Mouse (Mus musculus): ENCODE measurements around the gene Gm49416. TPM values are rescaled to one million over a fixed set of nuclear protein-coding genes. Genes with fewer than 3 reads are reported as not detected.
"Not testable (repeated sequence)": the region's sequence is repeated elsewhere in the genome, so short reads cannot be mapped to it uniquely, and the experiment has no call there.

The Gm49416 gene
- total RNA-seq, 2 experiments from 2014 or later = 1.6 to 2.2 TPM

DNA sequence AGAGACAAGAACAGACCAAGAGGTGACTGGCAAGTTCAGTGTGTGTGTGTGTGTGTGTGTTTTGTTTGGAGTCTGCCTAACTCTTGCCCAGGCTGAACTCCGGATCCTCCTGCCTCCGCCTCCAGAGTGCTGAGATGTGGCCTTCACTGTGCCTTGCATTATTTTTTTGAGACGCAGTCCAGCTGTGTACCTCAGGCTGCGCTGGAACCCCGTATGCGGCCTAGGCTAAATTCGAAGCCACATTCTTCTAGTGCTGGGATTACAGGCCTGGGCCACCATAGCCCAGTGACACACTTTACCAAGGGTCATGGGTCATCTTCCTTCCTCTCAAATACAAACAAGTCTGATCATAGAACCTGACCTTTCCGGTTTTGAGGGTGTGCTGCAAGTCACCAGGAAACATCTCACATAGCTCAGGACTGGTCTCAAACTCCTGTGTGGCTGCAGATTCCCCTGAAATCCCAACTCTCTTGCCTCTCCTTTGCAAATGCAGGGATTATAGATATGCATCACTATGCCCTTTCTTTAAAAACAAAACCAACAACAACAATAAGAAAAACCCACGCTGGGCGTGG is 16.4 kb upstream of the Gm49416 start:
- no peak for DNase-seq (ENCODE audit: extremely low spot score in 1 of 2, low spot score in 1 of 2)

DNA sequence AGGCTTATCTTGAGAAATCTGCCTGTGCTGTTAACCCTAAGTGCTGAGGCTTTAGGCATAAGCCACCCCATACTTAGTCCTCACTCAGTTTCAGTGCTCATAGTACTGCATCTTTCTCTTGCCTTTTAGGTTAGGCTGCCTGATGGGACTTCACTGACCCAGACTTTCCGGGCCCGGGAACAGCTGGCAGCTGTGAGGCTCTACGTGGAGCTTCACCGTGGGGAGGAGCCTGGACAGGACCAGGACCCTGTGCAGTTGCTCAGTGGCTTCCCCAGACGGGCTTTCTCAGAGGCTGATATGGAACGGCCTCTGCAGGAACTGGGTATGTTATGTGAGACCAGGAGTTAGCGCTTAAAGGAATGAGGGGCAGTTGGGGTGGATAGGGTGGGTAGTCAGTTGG is 13.7 kb upstream of the Gm49416 start:
- no peak for DNase-seq (ENCODE audit: extremely low spot score in 1 of 2, low spot score in 1 of 2)

DNA sequence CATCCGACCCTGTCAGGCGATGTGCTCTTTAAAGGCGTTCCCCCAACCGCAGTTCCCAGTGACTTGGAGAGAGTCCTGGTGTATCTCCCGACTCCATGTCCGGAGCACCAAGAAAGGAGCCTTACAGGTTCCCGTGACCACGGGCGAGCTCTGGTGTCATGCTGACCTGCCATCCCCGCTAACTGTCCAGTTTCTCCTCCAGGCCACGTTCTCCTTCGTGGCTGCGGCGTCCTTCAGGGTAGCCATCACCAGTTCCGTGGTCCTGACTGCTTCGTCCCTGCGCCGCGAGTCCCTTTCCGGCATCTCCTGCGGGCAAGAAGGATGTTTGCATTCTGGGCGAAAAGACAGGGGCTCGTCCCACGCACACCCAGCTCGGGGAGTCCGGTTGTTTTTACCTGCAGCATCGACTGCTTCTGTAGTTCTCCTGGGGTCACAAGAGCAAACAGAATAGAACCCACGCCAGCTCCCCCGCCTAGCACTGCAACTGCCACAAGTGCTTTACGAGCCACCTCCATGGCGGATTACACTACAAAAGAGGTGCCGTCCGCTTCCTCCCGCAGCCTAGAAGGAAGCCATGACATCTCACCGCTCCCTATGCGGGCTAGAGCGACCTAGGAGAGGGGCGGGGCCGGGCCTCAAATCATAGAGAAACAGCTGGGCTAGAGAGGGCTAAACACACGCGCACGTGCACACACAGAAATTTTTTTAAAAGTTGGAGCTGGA is 8.3 kb upstream of the Gm49416 start, which contains the start of gene Uqcc3:
Gene Uqcc3, minus strand, starts transcription at position 613 of the 723 bp plus-strand sequence.
- peak; percentile 78 for DNase-seq (ENCODE audit: extremely low spot score in 1 of 2, low spot score in 1 of 2)

DNA sequence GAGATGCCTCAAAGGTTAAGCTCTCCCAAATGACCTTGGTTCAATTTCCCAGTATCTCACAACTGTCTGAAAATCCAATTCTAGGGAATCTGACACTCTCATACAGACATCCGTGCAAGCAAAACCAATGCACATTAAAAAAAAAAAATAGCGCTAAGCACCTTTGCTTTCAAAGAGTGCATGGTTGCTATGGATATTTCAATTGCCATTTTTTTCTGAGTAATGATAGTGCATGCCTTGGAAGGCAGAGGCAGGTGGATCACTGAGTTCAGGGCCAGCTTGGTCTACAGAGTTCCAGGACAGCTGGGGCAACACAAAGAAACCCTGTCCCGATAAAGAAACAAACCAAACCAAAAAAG is 7.7 kb upstream of the Gm49416 start:
- no peak for DNase-seq (ENCODE audit: extremely low spot score in 1 of 2, low spot score in 1 of 2)

DNA sequence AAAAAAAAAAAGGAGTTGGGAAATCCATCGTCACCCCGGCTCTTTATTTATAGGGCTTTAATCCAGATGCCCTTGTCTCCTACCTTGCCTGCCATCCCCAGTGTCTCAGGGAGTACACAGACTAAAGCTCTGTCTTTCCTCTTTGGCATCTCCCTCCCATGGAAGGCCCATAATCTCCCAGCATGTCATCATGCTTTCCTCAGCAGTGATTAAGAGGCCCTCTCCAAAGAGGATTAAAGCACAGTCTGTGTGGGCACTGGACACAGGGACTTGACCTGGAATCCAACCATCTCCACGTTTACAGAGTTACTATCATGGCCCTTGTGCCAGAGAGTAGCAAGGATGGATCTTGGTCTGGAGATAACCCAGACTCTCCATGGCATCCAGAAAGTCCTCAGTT is 5.1 kb upstream of the Gm49416 start, which contains the start of the genes Lbhd1 and Gm49403:
Gene Lbhd1, plus strand, starts transcription at position 117 of the 400 bp plus-strand sequence.
Gene Gm49403, plus strand, starts transcription at position 315 of the 400 bp plus-strand sequence.
- no peak for DNase-seq (ENCODE audit: extremely low spot score in 1 of 2, low spot score in 1 of 2)

DNA sequence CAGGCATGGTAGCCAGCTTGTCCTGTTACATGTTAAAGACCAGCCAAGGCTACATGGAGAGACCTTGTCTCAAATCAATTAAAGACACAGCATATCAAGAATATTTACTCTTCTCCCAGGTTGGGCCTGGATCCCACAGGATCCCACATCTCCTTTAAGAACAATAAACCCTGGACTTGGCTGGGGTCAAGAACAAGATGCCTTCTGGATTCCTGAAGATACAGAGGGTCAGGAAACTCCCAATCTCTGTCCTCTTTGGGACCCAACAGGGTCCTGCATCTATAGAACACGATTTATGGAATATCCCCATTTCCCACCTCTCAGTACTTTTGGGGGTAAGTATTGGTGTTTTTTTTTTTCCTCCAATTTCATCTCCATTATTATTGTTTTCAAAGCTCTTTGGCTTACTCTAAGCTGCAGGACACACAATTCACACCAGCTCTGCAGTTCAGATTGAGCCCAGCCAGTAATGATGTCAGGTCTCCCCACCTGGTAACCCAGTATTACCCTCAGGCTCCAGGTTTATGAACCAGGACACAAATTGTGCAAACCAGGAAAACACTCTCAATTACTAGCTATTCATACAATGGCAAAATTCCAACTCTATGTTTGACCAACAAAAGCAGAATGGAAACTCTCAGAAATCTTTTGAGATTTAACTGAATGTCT is 1.7 kb upstream of the Gm49416 start:
- DNase-seq (ENCODE audit: extremely low spot score in 1 of 2, low spot score in 1 of 2) = no peak

DNA sequence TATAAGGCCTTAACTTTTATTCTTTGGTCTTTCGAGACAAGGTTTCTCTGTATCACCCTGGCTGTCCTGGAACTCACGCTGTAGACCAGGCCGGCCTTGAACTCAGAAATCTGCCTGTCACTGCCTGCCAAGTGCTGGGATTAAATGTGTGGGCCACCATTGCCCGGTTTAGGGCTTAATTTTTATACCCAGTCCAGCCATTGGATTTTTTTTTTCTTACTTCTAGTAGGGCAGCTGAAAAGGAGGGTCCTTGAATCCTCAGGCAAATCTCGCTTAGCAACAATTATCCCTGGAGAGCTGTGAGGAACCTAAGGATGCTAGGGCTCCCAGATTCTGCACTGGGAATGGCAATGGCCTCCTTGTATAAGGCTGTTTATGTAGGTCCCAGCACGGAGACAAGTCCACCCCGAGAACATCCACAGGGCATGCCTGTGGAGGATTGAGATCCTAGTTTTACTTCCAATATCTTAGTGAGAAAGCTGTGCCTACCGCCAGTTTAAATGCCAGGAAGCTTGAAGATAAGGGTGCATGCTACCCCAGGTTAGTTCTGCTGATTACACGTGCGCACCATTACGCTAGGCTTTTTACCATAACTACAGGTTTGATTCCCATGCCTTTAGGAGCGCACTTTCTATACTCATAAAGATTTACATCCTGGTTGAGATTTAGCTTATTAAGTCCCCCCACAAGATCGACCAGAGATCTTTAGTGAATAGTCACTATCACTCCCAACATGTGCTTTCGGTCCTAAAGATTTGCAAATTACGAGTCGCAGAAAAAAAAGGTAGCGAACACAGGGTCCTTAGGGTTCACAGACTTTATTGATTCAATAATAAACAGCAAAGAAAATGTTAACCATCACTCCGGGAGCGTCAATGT is 902 bp upstream of the Gm49416 start:
- no peak for DNase-seq (ENCODE audit: extremely low spot score in 1 of 2, low spot score in 1 of 2)

DNA sequence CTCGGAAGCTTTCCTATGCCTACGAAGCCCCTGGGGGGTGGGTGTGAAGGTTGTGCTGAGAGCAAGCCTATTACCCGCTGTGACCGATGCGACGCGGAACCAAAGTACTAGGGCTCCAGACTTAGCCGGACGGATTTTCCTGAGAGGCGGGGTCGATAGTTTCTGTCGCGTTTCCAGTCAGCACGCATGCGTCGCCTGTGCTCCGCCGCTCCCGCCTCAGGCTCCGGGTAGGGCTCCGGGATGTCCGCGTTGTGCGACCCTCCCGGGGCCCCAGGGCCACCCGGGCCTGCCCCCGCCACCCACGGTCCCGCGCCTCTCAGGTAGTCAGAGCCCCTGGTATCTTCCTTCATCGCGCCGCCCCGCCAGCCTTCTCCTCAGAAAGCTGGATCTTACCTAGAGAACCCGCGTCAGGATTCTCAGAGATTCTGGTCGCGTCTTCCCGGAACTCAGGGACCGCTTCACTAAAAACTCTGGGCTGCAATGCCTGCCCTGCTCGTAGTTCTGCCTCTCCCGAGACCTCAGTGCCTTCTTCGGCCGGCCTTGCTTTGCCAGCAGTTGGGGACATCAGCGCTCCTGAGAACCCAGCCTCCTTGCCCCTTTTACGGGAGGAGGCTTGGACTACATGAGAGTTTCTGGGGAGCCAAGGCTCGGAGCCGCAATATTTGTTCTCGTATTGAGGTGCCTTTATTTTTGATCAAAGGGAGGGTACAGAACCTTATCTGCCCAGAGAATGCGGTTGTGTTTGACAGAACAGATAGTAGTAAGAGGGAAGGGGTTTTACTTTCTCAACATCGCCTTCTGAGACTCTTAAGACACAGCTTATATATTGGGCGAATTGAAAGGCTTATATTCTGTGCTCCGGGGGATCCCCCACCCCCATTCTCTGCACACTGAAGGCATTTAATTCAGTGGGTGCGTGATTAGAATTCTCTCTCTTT is 4.4 kb downstream of the Gm49416 start, which contains the start of gene Ints5:
Gene Ints5, plus strand, starts transcription at position 177 of the 938 bp plus-strand sequence.
- peak; percentile 79 to 87 for DNase-seq (ENCODE audit: extremely low spot score in 1 of 2, low spot score in 1 of 2)

DNA sequence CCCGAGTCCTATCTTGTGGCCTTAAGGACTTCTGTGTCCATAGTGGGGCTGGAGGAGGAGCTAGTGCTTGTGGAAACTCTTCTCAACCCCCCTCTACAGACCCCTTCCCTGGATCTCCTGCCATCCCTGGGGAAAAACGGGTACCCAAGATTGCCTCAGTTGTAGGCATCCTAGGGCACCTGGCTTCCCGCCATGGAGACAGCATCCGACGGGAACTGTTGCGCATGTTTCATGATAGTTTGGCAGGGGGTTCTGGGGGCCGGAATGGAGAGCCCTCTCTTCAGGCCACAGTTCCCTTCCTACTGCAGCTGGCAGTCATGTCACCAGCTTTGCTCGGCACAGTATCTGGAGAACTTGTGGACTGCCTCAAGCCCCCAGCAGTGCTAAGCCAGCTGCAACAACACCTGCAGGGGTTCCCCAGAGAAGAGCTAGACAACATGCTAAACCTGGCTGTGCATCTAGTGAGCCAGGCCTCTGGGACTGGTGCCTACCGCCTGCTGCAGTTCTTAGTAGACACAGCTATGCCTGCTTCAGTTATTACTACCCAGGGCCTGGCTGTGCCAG is 6.8 kb downstream of the Gm49416 start:
- no peak for DNase-seq (ENCODE audit: extremely low spot score in 1 of 2, low spot score in 1 of 2)

DNA sequence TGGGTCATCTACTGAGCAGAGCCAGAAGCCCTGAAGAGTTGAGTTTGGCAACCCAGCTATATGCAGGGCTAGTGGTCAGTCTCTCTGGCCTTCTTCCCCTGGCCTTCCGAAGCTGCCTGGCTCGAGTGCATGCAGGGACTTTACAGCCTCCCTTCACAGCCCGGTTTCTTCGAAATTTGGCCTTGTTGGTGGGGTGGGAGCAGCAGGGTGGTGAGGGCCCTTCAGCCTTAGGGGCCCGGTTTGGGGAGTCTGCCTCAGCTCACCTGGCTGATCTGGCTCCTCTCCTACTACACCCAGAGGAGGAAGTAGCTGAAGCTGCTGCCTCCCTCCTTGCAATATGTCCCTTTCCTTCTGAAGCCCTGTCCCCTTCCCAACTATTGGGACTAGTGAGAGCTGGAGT is 7.5 kb downstream of the Gm49416 start:
- not testable (repeated sequence) for DNase-seq (ENCODE audit: extremely low spot score in 1 of 2, low spot score in 1 of 2)

DNA sequence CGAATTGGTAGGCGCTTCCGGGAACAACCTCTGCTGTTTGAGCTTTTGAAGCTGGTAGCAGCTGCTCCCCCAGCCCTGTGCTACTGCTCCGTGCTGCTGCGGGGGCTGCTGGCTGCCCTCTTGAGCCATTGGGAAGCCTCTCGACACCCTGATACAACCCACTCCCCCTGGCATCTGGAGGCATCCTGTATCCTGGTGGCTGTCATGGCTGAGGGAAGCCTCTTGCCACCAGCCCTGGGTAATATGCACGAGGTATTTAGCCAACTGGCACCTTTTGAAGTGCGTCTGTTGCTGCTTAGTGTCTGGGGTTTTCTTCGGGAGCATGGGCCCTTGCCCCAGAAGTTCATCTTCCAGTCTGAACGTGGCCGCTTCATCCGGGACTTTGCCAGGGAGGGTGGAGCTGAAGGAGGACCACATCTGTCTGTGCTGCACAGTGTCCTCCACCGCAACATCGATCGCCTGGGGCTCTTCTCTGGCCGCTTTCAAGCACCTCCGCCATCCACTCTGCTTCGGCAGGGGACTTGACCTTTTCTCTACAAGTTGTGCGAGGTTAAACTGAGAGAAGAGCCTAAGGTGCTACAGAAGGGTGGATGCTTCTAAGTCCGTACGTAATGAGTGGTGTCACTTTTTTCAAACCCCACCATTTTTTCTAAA is 8.6 kb downstream of the Gm49416 start:
- DNase-seq (ENCODE audit: extremely low spot score in 1 of 2, low spot score in 1 of 2) = not testable (repeated sequence)

DNA sequence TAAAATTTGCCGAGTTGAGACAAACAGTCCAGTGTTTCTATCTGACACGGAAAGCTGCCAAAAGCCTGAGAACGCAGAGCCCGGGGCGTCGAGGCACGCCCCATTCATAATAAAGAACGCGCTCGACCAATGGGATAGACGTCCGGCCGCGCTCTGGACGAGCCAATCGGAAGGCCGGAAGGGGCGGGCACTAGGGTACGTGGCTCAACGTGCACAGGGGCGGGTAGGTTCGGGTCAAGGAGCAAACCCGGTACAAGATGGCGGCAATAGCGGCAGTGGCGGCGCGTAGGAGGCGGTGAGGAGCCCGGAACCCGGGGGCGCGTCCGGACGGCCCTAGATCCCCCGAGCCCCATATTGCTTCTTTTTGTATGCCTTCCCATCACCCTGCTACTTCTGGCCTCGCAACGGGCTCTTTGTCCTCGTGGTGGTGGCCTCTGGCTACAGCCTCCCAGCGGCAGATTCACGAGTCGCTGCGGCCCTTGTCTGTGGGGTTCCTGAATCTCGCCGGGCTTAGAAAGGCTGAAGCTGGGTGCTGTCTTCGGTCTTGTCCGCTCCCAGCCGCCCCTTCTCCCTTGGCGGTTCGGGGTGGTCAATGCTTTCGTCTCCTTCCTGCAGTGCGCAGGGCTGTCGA is 9.3 kb downstream of the Gm49416 start, which contains the start of gene Ganab:
Gene Ganab, plus strand, starts transcription at position 207 of the 631 bp plus-strand sequence.
- peak; percentile 86 to 87 for DNase-seq (ENCODE audit: extremely low spot score in 1 of 2, low spot score in 1 of 2)

DNA sequence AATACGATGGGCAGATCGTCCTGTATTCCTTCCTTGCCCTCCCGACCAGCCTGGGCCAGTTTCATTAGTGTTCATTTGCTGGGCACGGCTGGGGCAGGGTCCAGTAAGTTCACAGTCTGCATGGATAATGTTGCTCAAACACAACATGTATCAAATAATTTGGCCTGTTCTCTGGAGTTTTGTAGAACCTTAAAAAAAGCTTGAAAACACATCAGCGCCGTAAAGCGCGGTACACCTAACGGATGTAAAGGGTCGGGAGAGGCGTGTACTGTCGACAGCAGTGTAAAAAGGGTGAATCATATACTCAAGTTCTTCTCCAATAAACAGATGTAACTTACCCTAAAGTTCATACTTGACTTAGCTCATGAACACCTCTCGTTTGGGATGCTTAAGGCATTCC is 9.8 kb downstream of the Gm49416 start:
- DNase-seq (ENCODE audit: extremely low spot score in 1 of 2, low spot score in 1 of 2) = no peak

DNA sequence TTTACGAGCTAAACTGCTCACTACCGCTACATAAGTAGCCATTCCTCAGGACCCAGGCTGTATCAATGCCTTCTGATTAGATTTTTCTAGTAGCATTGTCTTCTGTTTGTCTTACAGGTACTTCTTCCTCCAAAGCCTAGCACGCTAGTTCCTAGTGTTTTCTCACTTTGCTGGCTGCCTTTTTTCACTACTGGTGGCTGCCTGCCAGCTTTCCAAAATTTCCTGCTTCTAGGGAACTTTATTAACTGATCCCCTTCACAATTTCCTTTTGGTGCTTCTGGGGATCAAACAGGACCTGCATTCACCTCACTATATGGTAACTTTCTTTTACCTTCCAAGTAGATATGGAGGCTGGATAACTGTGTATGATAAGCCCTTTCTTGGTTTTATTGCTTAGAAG is 10.4 kb downstream of the Gm49416 start:
- no peak for DNase-seq (ENCODE audit: extremely low spot score in 1 of 2, low spot score in 1 of 2)

DNA sequence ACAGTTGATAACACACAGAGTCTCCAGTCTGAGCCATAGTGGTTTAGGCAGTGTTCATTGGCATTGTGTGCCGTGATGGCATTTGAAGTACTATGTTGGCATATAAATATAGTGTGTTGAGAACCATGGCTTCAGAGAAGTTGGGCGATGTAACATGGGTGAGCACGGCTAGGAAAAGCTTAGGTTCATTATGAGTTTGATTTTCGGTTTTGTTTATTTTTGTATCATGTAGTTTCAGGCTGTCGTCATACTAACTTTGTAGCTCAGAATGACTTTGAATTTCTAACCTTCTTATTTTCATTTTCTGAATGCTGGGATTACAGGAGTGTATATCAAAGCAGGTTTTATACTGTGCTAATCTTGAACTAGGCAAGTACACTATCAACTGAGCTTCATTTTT is 14.7 kb downstream of the Gm49416 start:
- DNase-seq (ENCODE audit: extremely low spot score in 1 of 2, low spot score in 1 of 2) = no peak

DNA sequence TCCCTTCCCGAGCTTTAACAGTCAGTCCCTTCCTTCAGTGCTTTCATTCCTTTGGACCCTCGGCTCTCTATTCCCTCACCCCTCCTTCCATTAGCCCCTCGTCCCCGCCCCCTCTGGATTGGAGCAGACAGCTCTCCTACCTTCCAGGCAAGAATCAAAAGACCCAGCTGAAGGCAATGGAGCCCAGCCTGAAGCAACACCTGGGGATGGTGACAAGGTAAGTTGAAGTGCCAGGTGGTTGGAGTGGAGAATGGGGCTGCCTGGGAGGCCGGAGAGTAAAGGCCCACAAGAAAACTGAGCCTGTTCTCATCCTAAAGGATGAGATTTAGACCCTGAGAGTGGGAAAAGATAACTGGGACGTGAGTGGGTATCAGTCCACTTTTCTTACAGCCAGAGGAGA is 19.8 kb downstream of the Gm49416 start:
- no peak for DNase-seq (ENCODE audit: extremely low spot score in 1 of 2, low spot score in 1 of 2)

DNA sequence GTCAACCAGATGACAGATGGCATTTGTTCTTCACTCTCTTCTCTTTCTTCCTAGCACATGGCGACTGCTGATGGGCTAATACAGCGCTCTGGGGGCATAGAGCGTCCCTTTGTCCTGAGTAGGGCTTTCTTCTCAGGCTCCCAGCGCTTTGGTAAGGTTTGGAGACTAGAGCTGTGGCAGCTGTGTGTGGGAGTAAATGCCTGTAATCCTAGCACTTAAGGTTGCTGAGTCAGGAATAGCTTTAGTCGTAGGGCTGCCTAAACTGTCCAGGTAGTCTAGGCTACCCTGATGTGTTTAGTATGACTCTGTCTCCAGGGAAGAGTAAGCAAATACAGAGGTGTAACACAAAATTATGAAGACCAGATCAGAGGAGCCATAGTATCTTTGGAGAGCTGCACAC is 23.1 kb downstream of the Gm49416 start:
- no peak for DNase-seq (ENCODE audit: extremely low spot score in 1 of 2, low spot score in 1 of 2)

DNA sequence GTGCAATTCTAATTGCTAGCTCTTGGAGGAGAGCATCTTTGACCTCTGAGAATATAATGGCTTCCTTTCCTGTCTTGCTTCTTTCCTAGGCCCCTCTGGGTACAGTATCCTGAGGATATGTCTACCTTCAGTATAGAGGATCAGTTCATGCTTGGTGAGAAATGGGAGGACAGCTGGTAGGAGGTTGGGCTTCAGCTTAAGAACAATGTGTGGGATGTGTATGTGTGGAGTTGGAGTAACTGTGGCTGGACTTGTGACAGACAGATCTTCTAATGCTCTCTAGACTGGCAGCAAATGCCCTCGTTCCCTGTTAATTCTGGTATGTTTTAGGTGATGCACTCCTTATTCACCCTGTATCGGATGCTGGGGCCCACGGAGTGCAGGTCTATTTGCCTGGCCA is 25.5 kb downstream of the Gm49416 start:
- no peak for DNase-seq (ENCODE audit: extremely low spot score in 1 of 2, low spot score in 1 of 2)

All from layer of hippocampus, postnatal 25 days (tissue).